Mouse (Mus musculus) spleen, adult 2 months (tissue): ENCODE measurements around the gene Psmc1.

Experiments
- CTCF ChIP-seq: fragments of 200-500 bp; IDR thresholded peaks from 2 replicates; pipeline ENCODE4 v1.5.1; 2011; ENCODE audit warnings: mild to moderate bottlenecking, inconsistent platforms; ENCODE audit not compliant: insufficient read depth, insufficient read length, insufficient replicate concordance; ENCODE audit errors: extremely low read depth
- POLR2A ChIP-seq: fragments of 200-500 bp; IDR thresholded peaks from 2 replicates; pipeline ENCODE4 v1.6.1; 2011; ENCODE audit warnings: low read depth, low read length, inconsistent platforms

DNA sequence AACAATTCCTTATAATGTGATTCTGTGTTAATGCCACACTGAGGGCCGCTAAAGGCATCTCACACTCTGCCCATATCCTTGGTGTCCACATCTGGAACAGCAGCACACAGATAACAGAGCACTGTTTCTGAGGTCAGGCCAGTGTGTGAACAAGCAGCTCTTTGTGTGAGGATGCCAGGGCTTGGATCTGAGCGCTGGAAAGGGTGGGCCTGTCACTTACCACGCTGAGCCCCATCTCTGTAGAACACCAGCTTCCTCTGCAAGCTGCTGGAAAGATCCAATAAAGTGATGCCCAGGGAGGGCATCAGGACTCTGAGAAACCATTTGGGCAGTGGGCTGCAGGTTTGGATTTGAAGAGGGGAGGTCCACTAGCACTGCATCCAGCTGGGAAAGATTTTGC is 44.8 kb upstream of the Psmc1 start:
- TF ChIP-seq POLR2A (no peak), CTCF (no peak)
